Mouse (Mus musculus) erythroblast, embryonic 14.5 days (primary cell): ENCODE data around the gene Dennd2c. TPM values are rescaled to one million over a fixed set of nuclear protein-coding genes. Genes with fewer than 3 reads are reported as not detected.
"Not testable (repeated sequence)": the region's sequence is repeated elsewhere in the genome, so short reads cannot be mapped to it uniquely, and the experiment has no call there.

Experiments
- H3K27me3 ChIP-seq: 2 replicates; pipeline ENCODE4 v1.6.1; 2012; ENCODE audit warnings: inconsistent platforms; ENCODE audit not compliant: control insufficient read depth
- H3K36me3 ChIP-seq: 2 replicates; pipeline ENCODE4 v1.6.1; 2012; ENCODE audit warnings: mild to moderate bottlenecking, inconsistent platforms; ENCODE audit not compliant: control insufficient read depth
- H3K4me1 ChIP-seq: 2 replicates; pipeline ENCODE4 v1.6.1; 2012; ENCODE audit warnings: inconsistent platforms; ENCODE audit not compliant: control insufficient read depth
- H3K4me3 ChIP-seq: replicated peaks from 2 replicates; pipeline ENCODE3; 2012; ENCODE audit warnings: moderate library complexity, mild to moderate bottlenecking, inconsistent platforms
- H3K9me3 ChIP-seq: 2 replicates; pipeline ENCODE4 v1.6.1; 2012; ENCODE audit warnings: low read length, inconsistent platforms, mixed read lengths; ENCODE audit not compliant: control insufficient read depth
- GATA1 ChIP-seq: IDR thresholded peaks from 2 replicates; pipeline ENCODE4 v1.6.1; 2012; ENCODE audit warnings: low read length, inconsistent platforms, mixed read lengths
- TAL1 ChIP-seq: IDR thresholded peaks from 3 replicates; pipeline ENCODE4 v1.6.1; 2012; ENCODE audit warnings: low read length, inconsistent platforms, mixed read lengths
- polyA plus RNA-seq: library from polyadenylated mRNA; stranded (reverse); fragments of >175 nt; gene quantifications from 2 replicates; pipeline ENCODE4 v1.2.3, GENCODE M21; 2012

Dennd2c gene
- polyA plus RNA-seq, 1 experiment: 0.39 TPM

- TF ChIP-seq TAL1 (no peak), GATA1 (no peak)
- Histone ChIP-seq H3K27me3 (no peaks in the 10 kb centered on the region), H3K4me1 (peaks cover 43% of the 10 kb centered on the region), H3K4me3 (no peak overlapping the region), H3K36me3 (peaks cover 64% of the 10 kb centered on the region), H3K9me3 (no peaks in the 10 kb centered on the region)
Measured at GRCm38 (mm10) chr3:103179527-103179926, 77.1 kb downstream of the Dennd2c start.

- TF ChIP-seq GATA1: no peak
- no peak for TF ChIP-seq TAL1
- peaks cover 28% of the 10 kb centered on the region for H3K4me1 ChIP-seq
- no peaks in the 10 kb centered on the region for H3K9me3 ChIP-seq
- no peaks in the 10 kb centered on the region for H3K27me3 ChIP-seq
- H3K36me3 ChIP-seq: peaks cover 47% of the 10 kb centered on the region
- H3K4me3 ChIP-seq: no peak overlapping the region
Measured at GRCm38 (mm10) chr3:103181171-103181570, 78.8 kb downstream of the Dennd2c start.

DNA sequence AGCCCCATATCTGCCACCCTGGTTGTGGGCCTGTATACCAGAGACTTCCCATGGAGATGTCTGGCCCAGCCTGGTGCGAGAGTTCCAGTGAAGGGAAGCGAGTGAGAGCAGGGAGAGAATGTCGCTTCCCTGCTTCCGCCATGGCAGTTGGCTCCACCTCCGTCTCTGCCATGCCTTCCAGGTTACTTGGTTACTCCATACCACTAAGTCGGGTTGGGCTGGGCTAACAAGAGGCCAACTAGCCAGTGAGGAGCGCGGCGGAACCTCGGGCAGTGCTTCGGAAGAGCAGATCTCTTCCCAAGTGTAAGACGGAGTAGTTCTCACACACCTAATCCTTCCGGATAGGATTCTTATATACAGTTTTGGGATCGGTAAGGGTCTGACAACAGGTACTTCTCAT, 80.4 kb downstream of the Dennd2c start:
- Histone ChIP-seq H3K36me3 (peaks cover 31% of the 10 kb centered on the region), H3K4me3 (no peak overlapping the region), H3K27me3 (no peaks in the 10 kb centered on the region), H3K9me3 (no peaks in the 10 kb centered on the region), H3K4me1 (peaks cover 11% of the 10 kb centered on the region)
- no peak for TF ChIP-seq TAL1
- TF ChIP-seq GATA1: no peak

GRCm38 (mm10) chr3:103184467-103184866, 82.1 kb downstream of the Dennd2c start:
- peaks cover 14% of the 10 kb centered on the region for H3K36me3 ChIP-seq

DNA sequence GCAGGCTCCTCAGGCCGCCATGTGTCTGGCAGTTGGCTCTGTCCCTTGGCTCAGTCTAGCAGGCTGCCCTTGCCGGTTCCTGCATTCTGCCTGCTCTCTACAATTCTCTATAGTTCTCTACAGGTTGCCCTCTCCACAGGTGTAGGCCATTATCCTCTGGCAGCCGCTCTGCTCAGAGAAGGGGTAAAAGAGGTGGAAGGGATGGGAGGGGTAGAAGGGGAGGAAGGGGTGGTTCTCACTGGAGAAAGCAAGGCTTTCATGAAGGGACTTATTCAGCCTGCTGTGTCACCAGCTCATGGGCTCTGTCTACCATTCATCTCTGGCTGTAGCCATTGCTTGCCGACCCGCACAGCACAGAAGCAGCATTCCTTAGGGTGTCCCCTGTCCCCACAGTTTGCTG, 86.0 kb downstream of the Dennd2c start:
- peaks cover 12% of the 10 kb centered on the region for H3K9me3 ChIP-seq
- peaks cover 2% of the 10 kb centered on the region for H3K36me3 ChIP-seq
- TF ChIP-seq GATA1 (no peak), TAL1 (no peak)
- H3K4me3 ChIP-seq: no peak overlapping the region
- H3K27me3 ChIP-seq: no peaks in the 10 kb centered on the region
- peaks cover 8% of the 10 kb centered on the region for H3K4me1 ChIP-seq

More at GRCm38 (mm10) chr3:103184467-103184866, 82.1 kb downstream of the Dennd2c start:
- peaks cover 14% of the 10 kb centered on the region for H3K4me1 ChIP-seq
- H3K27me3 ChIP-seq, H3K4me3 ChIP-seq, H3K9me3 ChIP-seq: not testable (repeated sequence)

- H3K4me1 ChIP-seq: peaks cover 8% of the 10 kb centered on the region
Measured at GRCm38 (mm10) chr3:103188856-103189255, 86.5 kb downstream of the Dennd2c start.

GRCm38 (mm10) chr3:103192161-103192560, 89.8 kb downstream of the Dennd2c start:
- Histone ChIP-seq H3K4me1 (peaks cover 35% of the 10 kb centered on the region), H3K27me3 (no peaks in the 10 kb centered on the region), H3K4me3 (no peak overlapping the region), H3K36me3 (peaks cover 14% of the 10 kb centered on the region), H3K9me3 (peaks cover 25% of the 10 kb centered on the region)
- TF ChIP-seq GATA1 (no peak), TAL1 (no peak)

More at GRCm38 (mm10) chr3:103188856-103189255, 86.5 kb downstream of the Dennd2c start:
- H3K9me3 ChIP-seq: peaks cover 16% of the 10 kb centered on the region
- H3K27me3 ChIP-seq: no peaks in the 10 kb centered on the region
- no peak for TF ChIP-seq TAL1
- no peak for TF ChIP-seq GATA1
- H3K4me3 ChIP-seq: no peak overlapping the region
- H3K36me3 ChIP-seq: peaks cover 5% of the 10 kb centered on the region

GRCm38 (mm10) chr3:103193186-103193585, 90.8 kb downstream of the Dennd2c start:
- peaks cover 25% of the 10 kb centered on the region for H3K9me3 ChIP-seq
- no peak for TF ChIP-seq GATA1
- no peak for TF ChIP-seq TAL1
- peaks cover 15% of the 10 kb centered on the region for H3K36me3 ChIP-seq
- H3K27me3 ChIP-seq: no peaks in the 10 kb centered on the region
- H3K4me3 ChIP-seq: no peak overlapping the region
- H3K4me1 ChIP-seq: peaks cover 43% of the 10 kb centered on the region

DNA sequence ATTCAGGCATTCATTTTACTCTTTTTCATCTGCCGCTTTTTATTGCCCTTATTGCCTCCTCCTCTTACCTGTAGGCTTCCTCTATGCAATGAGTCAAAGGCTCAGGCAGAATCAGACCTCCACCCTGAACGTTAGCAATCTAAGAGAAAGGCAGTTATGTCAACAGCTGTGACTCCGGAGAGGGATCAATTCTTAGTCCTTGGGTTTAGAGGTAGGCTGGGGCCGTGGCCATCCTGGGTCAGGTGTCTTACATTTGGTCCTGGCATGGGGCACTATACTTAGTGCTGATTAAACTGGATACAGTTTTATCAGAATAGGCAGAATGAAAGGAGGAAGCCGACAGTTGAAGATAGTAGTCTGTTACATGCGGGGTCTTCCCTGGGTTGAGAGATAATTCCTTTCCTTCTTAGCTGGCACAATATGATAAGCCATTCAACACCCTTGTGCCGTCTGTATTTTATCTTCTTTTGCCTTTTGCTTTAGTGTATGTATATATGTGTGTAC, 94.0 kb downstream of the Dennd2c start:
- no peaks in the 10 kb centered on the region for H3K27me3 ChIP-seq
- H3K4me1 ChIP-seq: peaks cover 42% of the 10 kb centered on the region
- H3K36me3 ChIP-seq: peaks cover 19% of the 10 kb centered on the region
- TF ChIP-seq TAL1 (peak; percentile 89), GATA1 (peak; percentile 85)
- H3K9me3 ChIP-seq: peaks cover 31% of the 10 kb centered on the region
- H3K4me3 ChIP-seq: peak overlapping the region; percentile 34

DNA sequence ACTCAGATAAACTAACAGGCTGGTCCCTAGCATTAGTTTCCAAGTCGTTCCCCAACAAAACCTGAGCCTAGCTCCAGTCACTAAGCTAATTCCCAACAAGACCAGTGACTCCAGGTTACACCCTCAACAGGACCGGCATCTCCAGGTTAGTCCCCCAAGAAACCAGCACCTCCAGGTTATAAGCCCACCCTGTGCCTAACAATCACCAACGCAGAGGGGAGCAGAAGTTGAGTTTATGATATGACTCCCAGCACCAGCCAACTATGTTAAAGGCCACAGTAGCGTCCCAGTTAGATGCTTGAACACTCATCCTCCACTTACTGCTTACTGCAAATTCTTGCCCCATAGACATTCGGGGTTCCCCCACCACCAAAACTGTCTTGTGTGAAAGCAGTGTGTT, 97.0 kb downstream of the Dennd2c start:
- peaks cover 16% of the 10 kb centered on the region for H3K9me3 ChIP-seq
- TF ChIP-seq TAL1 (no peak), GATA1 (no peak)
- no peaks in the 10 kb centered on the region for H3K27me3 ChIP-seq
- no peak overlapping the region for H3K4me3 ChIP-seq
- H3K4me1 ChIP-seq: peaks cover 40% of the 10 kb centered on the region
- peaks cover 10% of the 10 kb centered on the region for H3K36me3 ChIP-seq

- Histone ChIP-seq H3K9me3 (peaks cover 11% of the 10 kb centered on the region), H3K4me1 (peaks cover 25% of the 10 kb centered on the region)
- not testable (repeated sequence) for H3K27me3 ChIP-seq, H3K4me3 ChIP-seq, H3K36me3 ChIP-seq
Measured at GRCm38 (mm10) chr3:103201105-103201504, 98.7 kb downstream of the Dennd2c start.
